Mouse (Mus musculus): ENCODE results near the gene Scrn3. TPM values are rescaled to one million over a fixed set of nuclear protein-coding genes. Genes with fewer than 3 reads are reported as not detected.

The Scrn3 gene
- polyA plus RNA-seq, 1 experiment from 2014 or later = 19.9 TPM

DNA sequence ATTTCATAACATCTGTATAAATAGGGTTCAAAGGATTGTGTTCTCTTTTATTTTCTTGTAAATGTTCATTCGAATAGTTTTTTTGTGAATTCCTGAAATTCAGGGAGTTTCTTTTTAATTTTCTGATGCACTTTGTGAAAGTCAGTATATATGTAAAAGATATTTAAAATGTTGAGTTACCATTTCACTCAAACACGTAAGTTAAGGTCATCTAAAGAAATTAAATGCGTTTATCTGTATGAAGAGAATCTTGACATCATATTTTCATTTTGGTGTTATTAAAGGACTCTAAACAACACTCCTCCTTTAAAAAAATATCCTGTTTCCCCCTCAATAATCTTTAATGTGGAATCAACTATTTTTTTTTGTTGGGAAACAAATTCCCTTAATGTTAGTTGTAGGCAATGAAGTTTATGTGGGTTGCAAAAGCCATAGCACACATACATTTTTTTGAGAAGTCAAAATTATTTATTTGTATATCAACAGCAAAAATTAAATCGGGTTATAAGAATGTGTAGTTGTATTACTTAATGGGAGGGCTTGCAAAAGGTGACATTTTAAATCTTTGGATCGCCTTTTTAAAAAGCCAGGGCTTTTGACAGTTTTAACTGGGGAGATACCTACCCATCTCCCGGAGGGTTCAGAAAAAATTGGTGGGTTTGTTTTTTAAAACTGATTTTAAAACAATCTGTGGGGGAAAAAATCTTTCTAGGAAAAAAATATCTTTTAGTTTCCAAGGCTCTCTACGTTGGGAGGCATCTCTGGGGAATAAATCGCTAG lies 37.0 kb upstream of the Scrn3 start:
- no peak for DNase-seq (ENCODE audit: low read depth, low spot score)
- POLR2A ChIA-PET = no interaction called here

GRCm38 (mm10) chr2:73276141-73276571 lies 36.2 kb upstream of the Scrn3 start:
- peaks cover 69% of the 10 kb centered on the region for H3K27me3 ChIP-seq
- TF ChIP-seq CTCF (IDR thresholded peaks at IDR 0.05) = no peak
- in situ Hi-C loops (cut with MboI; ENCODE audit: low pct_unique_long_range_greater_than_20kb) = no loop called here
- ChIA-PET POLR2A (no interaction called here), CTCF (no interaction called here)
- no peak for ATAC-seq
- no peak for DNase-seq (ENCODE audit: low read depth, low spot score)

More for the DNA sequence above, 37.0 kb upstream of the Scrn3 start:
- peaks cover 76% of the 10 kb centered on the region for H3K27me3 ChIP-seq
- ATAC-seq = no peak
- CTCF ChIA-PET = no interaction called here
- in situ Hi-C loops (cut with MboI; ENCODE audit: low pct_unique_long_range_greater_than_20kb) = no loop called here
- TF ChIP-seq CTCF (IDR thresholded peaks at IDR 0.05) = no peak

DNA sequence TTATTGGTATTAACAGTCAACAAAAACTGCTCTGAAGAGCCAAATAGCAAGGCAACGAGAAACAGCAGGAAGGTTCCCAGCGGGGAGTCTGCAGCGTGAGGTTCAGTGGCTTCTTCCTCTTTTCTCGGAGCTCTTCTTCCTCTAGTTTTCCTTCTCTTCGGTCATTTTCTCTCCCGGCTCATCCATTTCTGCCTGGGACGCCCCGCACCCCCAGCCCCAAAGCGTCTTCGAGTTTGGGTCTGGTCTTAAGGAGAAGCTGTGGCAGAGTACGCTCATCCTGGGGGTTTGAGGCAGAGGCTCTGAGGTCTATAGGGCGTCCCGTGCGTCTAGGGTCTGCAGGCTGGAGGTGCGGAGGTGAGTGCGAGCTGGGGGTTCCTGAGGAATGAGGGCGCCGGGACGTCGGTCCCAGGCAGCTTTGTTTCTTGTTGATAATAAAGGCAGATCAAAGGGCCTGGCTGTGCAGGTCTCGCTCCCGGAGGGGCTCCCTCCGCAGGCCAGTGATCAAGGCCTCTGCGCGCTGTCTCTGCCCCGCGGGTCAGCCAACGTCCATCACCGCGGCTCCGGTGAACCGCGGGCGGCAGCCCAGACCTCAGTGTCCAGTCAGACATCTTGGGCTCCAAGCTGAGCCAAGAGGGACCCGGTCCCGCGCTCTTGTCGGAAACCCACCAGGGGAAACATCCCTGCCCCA lies 35.2 kb upstream of the Scrn3 start:
- no peak for DNase-seq (ENCODE audit: low read depth, low spot score)
- no peak for ATAC-seq
- ChIA-PET POLR2A (no interaction called here), CTCF (no interaction called here)
- peaks cover 60% of the 10 kb centered on the region for H3K27me3 ChIP-seq
- TF ChIP-seq CTCF (IDR thresholded peaks at IDR 0.05) = no peak
- in situ Hi-C loops (cut with MboI; ENCODE audit: low pct_unique_long_range_greater_than_20kb) = no loop called here

- DNase-seq (ENCODE audit: low read depth, low spot score) = no peak
- no peak for TF ChIP-seq CTCF (IDR thresholded peaks at IDR 0.05)
- no peak for ATAC-seq
- H3K27me3 ChIP-seq = peaks cover 54% of the 10 kb centered on the region
- ChIA-PET POLR2A (no interaction called here), CTCF (interaction anchor here (1.1 to 1.5 kb wide), 7 partner anchors 14 to 1043 kb away, joined by 3 to 9 read pairs (median 4); no protein-coding TSS in a partner anchor)
- in situ Hi-C loops (cut with MboI; ENCODE audit: low pct_unique_long_range_greater_than_20kb) = no loop called here
These were observed 34.7 kb upstream of the Scrn3 start for GRCm38 (mm10) chr2:73277709-73278075.

- CTCF ChIA-PET = interaction anchor here (0.6 to 1.5 kb wide), 18 partner anchors 9 to 1043 kb away, joined by 3 to 9 read pairs (median 3); no protein-coding TSS in a partner anchor
- in situ Hi-C loops (cut with MboI; ENCODE audit: low pct_unique_long_range_greater_than_20kb) = no loop called here
- TF ChIP-seq CTCF (IDR thresholded peaks at IDR 0.05) = no peak
These were observed 34.1 kb upstream of the Scrn3 start for GRCm38 (mm10) chr2:73278131-73278854.

DNA sequence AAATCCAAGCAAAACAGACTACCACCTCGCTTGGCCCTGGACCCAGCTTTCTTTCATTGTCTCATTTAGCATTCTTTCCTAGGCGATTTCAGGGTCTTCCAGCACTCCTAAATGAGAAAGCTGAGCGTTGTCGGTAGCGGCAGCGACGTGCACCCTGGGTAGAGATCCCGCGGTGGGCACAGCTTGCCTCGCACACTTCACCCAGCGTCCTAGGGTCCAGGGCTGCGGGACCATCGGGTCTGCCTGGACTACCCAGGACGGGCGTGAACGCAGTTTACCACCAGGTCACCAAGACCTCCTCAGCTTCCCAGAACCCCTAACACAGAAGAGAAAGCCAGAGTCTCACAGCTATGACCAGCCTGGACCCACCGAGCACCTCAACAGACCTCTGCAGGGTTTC lies 33.5 kb upstream of the Scrn3 start:
- ChIA-PET CTCF (interaction anchor here (0.9 to 1.5 kb wide), 17 partner anchors 9 to 1044 kb away, joined by 3 to 9 read pairs (median 3); no protein-coding TSS in a partner anchor), POLR2A (no interaction called here)
- DNase-seq (ENCODE audit: low read depth, low spot score) (no peak), ATAC-seq (peak; percentile 21)
- in situ Hi-C loops (cut with MboI; ENCODE audit: low pct_unique_long_range_greater_than_20kb) = no loop called here
- H3K27me3 ChIP-seq = peaks cover 46% of the 10 kb centered on the region
- TF ChIP-seq CTCF (IDR thresholded peaks at IDR 0.05) = no peak

More at GRCm38 (mm10) chr2:73278131-73278854, 34.1 kb upstream of the Scrn3 start:
- ATAC-seq (peak; percentile 81), DNase-seq (ENCODE audit: low read depth, low spot score) (peak; percentile 22)
- POLR2A ChIA-PET = no interaction called here
- H3K27me3 ChIP-seq = peaks cover 50% of the 10 kb centered on the region

GRCm38 (mm10) chr2:73279271-73280038 lies 32.9 kb upstream of the Scrn3 start:
- no peak for TF ChIP-seq CTCF (IDR thresholded peaks at IDR 0.05)
- CTCF ChIA-PET = interaction anchor here (1.1 to 1.5 kb wide), 10 partner anchors 16 to 1044 kb away, joined by 3 to 9 read pairs (median 4); no protein-coding TSS in a partner anchor
- no peak for DNase-seq (ENCODE audit: low read depth, low spot score)
- peaks cover 42% of the 10 kb centered on the region for H3K27me3 ChIP-seq
- ATAC-seq = no peak
- POLR2A ChIA-PET = interaction anchor here (0.6 kb wide), 1 partner anchor 15 kb away, joined by 4 read pairs; no protein-coding TSS in a partner anchor
- in situ Hi-C loops (cut with MboI; ENCODE audit: low pct_unique_long_range_greater_than_20kb) = loop anchor here (5.0 to 10.0 kb wide), 3 partner anchors 117 to 1075 kb away; no protein-coding TSS in a partner anchor

GRCm38 (mm10) chr2:73280356-73281047 lies 31.9 kb upstream of the Scrn3 start:
- in situ Hi-C loops (cut with MboI; ENCODE audit: low pct_unique_long_range_greater_than_20kb) = loop anchor here (5.0 to 10.0 kb wide), 3 partner anchors 118 to 1076 kb away; no protein-coding TSS in a partner anchor
- no peak for DNase-seq (ENCODE audit: low read depth, low spot score)
- ChIA-PET POLR2A (no interaction called here), CTCF (no interaction called here)
- H3K27me3 ChIP-seq = peaks cover 35% of the 10 kb centered on the region
- TF ChIP-seq CTCF (IDR thresholded peaks at IDR 0.05) = no peak
- no peak for ATAC-seq

- POLR2A ChIA-PET = no interaction called here
- H3K27me3 ChIP-seq = peaks cover 29% of the 10 kb centered on the region
- CTCF ChIA-PET = no interaction called here
- DNase-seq (ENCODE audit: low read depth, low spot score) = no peak
- in situ Hi-C loops (cut with MboI; ENCODE audit: low pct_unique_long_range_greater_than_20kb) = loop anchor here (5.0 to 10.0 kb wide), 3 partner anchors 119 to 1076 kb away; no protein-coding TSS in a partner anchor
- TF ChIP-seq CTCF (IDR thresholded peaks at IDR 0.05) = no peak
- no peak for ATAC-seq
These were observed 31.2 kb upstream of the Scrn3 start for GRCm38 (mm10) chr2:73281048-73281661.
